Mouse (Mus musculus) lung, postnatal 0 days (tissue): ENCODE measurements around the gene 6430628N08Rik. TPM values are rescaled to one million over a fixed set of nuclear protein-coding genes. Genes with fewer than 3 reads are reported as not detected.
A peak's percentile ranks its signal among the peaks of the same experiment; 100 is the strongest.

Source experiments
- ATAC-seq: fragments of 200-750 bp; cut with Nextera tagmentation; 2 replicates; pipeline ENCODE4 v1.8.0; 2017; ENCODE audit warnings: moderate library complexity
- DNase-seq: peaks from one replicate; pipeline ENCODE4 v3.0.0-alpha.2; 2016; ENCODE audit warnings: low spot score
- H3K27ac ChIP-seq: fragments of 300-500 bp; sonication (generic); 2 replicates; pipeline ENCODE4 v1.5.1; 2014; ENCODE audit warnings: antibody characterized with exemption, mild to moderate bottlenecking, low read length, mixed read lengths
- H3K27me3 ChIP-seq: fragments of 300-500 bp; sonication (generic); replicated peaks from 2 replicates; pipeline ENCODE4 v1.6.1; 2014; ENCODE audit warnings: low read length, mixed read lengths; ENCODE audit not compliant: insufficient read depth
- H3K36me3 ChIP-seq: fragments of 300-500 bp; sonication (generic); 2 replicates; pipeline ENCODE4 v1.6.1; 2014; ENCODE audit warnings: low read length, mixed read lengths; ENCODE audit not compliant: insufficient read depth
- H3K4me1 ChIP-seq: fragments of 300-500 bp; sonication (generic); 2 replicates; pipeline ENCODE4 v1.6.1; 2014; ENCODE audit warnings: antibody characterized with exemption, low read depth, low read length, mixed read lengths; ENCODE audit not compliant: insufficient read depth
- H3K4me2 ChIP-seq: fragments of 300-500 bp; sonication (generic); replicated peaks from 2 replicates; pipeline ENCODE4 v1.6.1; 2014; ENCODE audit warnings: low read depth, mild to moderate bottlenecking, low read length, moderate library complexity, mixed read lengths
- H3K4me3 ChIP-seq: fragments of 300-500 bp; sonication (generic); 2 replicates; pipeline ENCODE4 v1.5.1; 2014; ENCODE audit warnings: low read depth, low read length
- H3K9ac ChIP-seq: fragments of 300-500 bp; sonication (generic); replicated peaks from 2 replicates; pipeline ENCODE4 v1.6.1; 2014; ENCODE audit warnings: low read depth, mild to moderate bottlenecking
- H3K9me3 ChIP-seq: fragments of 300-500 bp; sonication (generic); 2 replicates; pipeline ENCODE4 v1.6.1; 2016; ENCODE audit warnings: low read length, mixed read lengths
- CTCF ChIP-seq: IDR thresholded peaks from 2 replicates; pipeline ENCODE4 v1.5.1; 2016; ENCODE audit warnings: antibody characterized with exemption, mild to moderate bottlenecking
- EP300 ChIP-seq: IDR thresholded peaks from 2 replicates; pipeline ENCODE4 v1.6.1; 2016; ENCODE audit warnings: antibody characterized with exemption, mild to moderate bottlenecking, control low read depth
- WGBS: fragments of 180-500 bp; shearing (Covaris S2); extraction: QIAGEN DNeasy Blood & Tissue Kit; methylation state at CpG from one replicate; pipeline ENCODE4 v1.1.7; 2014; 5-methylcytosine and 5-hydroxymethylcytosine counted together
- polyA plus RNA-seq: library from polyadenylated mRNA; unstranded; fragments of >200 nt; fragmentation: Nextera tagmentation; extraction: Ambion mirVana; gene quantifications from 2 replicates; pipeline ENCODE4 v1.2.1, GENCODE M21; 2015

6430628N08Rik gene
- not detected in 2 replicates for polyA plus RNA-seq

DNA sequence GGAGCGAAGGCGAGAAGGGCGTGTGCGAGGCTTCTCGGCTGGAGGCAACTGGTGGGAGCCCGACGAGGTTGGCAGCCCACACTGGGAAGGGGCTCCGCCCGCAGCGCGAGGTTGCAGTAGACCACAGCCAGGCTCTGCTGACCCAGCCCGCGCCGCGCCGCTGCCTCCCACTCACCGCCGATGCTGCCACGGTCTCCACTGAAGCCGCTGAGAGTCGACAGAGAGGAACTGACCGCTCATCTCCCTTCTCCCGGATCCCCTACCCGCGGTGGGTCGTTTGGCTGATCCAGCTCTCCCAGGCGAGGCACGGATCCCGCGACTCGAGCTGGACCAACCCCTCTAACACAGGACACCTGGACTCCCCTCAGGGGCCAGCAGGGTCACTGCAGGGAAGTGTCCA lies at the start of gene 6430628N08Rik:
TSS of gene 6430628N08Rik (plus strand) at position 113 of the 400 bp plus-strand sequence.
- ATAC-seq (no peak), DNase-seq (no peak)
- Histone ChIP-seq H3K4me2 (peak within 1 kb of the TSS; percentile 41), H3K27ac (no peak within 1 kb of the TSS), H3K9me3 (no peaks in the 10 kb centered on the region), H3K9ac (no peak within 1 kb of the TSS), H3K4me3 (peak within 1 kb of the TSS; percentile 5; the same call in 1 of the 2 replicates), H3K4me1 (no peaks in the 10 kb centered on the region), H3K36me3 (no peaks in the 10 kb centered on the region), H3K27me3 (peaks cover 9% of the 10 kb centered on the region; the same call in 1 of the 2 replicates)
- WGBS, result 3% methylated on average over 31 of the region's 31 CpGs
- TF ChIP-seq EP300 (no peak), CTCF (no peak)

DNA sequence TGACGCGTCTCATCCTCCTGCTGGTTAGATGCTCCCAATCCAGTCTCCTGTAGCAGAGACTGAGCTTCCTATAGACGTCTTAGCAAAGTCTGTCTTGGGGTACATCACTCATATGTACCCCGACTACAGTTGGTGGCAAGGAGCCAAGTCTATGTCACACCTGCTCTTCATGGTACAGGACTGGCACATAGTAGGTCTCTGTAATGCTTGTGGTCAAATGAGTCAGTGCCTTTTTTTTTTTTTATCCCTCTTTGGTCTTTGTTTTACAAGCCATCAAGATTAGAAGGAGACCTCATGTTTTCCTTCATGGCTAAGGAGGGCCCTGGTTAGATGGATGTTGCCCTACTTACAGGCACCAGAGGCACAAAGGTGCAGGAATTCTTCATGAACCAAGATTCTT lies 49.6 kb upstream of the 6430628N08Rik start:
- Histone ChIP-seq H3K27me3 (no peaks in the 10 kb centered on the region), H3K4me2 (no peak overlapping the region), H3K9ac (no peak overlapping the region), H3K27ac (no peak overlapping the region), H3K4me3 (no peak overlapping the region), H3K36me3 (no peaks in the 10 kb centered on the region), H3K9me3 (no peaks in the 10 kb centered on the region), H3K4me1 (peaks cover 8% of the 10 kb centered on the region; the same call in 1 of the 2 replicates)
- DNase-seq (no peak), ATAC-seq (no peak)
- TF ChIP-seq EP300, result no peak
- no peak for TF ChIP-seq CTCF
- 87% methylated on average over 4 of the region's 4 CpGs for WGBS

DNA sequence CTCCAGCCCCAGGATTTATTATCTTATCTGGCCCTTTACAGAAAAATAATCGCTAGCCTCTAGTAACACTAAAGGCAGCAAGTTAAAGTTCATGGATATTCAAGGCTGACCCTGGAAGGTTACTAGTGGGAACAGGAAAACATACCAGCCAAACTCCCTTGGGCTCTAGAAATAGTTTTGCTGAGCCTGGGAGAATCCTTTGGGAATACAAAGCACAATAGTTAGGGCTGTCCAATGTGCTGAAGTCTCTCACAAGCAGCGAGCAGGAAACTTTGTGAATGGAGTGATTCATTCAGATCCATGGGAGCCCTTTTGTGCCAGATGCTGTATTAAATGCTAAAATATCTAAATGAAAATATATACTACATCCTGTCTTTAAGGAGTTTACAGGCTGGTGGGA lies 43.8 kb upstream of the 6430628N08Rik start:
- Histone ChIP-seq H3K9ac (no peak overlapping the region), H3K9me3 (no peaks in the 10 kb centered on the region), H3K4me3 (no peak overlapping the region), H3K4me1 (no peaks in the 10 kb centered on the region), H3K27me3 (no peaks in the 10 kb centered on the region), H3K27ac (no peak overlapping the region), H3K36me3 (peaks cover 15% of the 10 kb centered on the region; the same call in 1 of the 2 replicates), H3K4me2 (no peak overlapping the region)
- no peak for TF ChIP-seq EP300
- ATAC-seq, result no peak
- no peak for DNase-seq
- 48% methylated on average over 2 of the region's 2 CpGs for WGBS

DNA sequence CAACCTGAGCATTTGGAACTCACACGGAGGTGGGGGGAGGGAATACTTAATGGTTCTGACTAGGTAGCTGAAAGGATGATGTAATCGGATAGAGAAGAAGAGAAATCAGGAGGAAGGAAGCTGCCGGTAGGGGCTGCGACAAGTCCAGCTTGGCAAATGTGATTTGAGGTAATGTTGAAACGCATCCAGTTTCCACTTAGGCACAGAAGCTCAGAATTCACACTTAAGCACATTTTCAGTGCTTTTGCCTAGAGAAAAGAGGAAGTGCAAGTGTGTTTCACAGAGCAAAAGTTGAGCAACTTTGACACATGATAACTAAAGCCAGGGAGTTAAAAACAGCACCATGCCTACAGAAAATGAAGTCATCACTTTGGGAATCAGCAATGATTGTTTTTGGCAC lies 43.1 kb upstream of the 6430628N08Rik start:
- H3K27ac ChIP-seq, result 0 out of 2 replicates have a peak overlapping the region, but pooled peaks have one; percentile 27
- WGBS, result 28% methylated on average over 5 of the region's 5 CpGs
- peaks cover 15% of the 10 kb centered on the region; the same call in 1 of the 2 replicates for H3K36me3 ChIP-seq
- H3K27me3 ChIP-seq, result no peaks in the 10 kb centered on the region
- no peaks in the 10 kb centered on the region for H3K9me3 ChIP-seq
- TF ChIP-seq CTCF (peak; percentile 27), EP300 (peak; percentile 11; the same call in 1 of the 2 replicates)
- ATAC-seq (peak; percentile 62), DNase-seq (peak; percentile 84)
- no peaks in the 10 kb centered on the region for H3K4me1 ChIP-seq
- no peak overlapping the region for H3K4me3 ChIP-seq
- H3K9ac ChIP-seq, result no peak overlapping the region
- H3K4me2 ChIP-seq, result no peak overlapping the region

DNA sequence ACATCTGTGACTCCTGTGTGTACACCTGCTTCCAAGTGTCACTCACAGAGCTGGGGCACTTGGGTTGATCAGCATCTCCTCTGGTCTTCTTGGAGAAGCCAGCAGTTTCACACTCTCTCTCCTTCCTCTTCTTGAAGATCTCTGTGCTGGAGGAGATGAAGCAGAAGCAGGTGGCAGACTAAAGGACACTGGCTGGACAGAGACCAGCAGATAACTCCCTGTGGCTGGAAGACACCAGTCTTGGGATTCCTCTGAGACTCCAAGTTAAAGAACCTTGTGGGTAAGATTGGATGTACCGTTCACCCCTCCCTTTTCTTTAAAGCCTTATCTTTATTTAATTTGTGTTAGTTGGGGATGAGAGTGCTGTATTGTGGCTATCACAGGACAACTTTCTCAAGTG lies 42.4 kb upstream of the 6430628N08Rik start:
- no peaks in the 10 kb centered on the region for H3K4me1 ChIP-seq
- DNase-seq, result no peak

DNA sequence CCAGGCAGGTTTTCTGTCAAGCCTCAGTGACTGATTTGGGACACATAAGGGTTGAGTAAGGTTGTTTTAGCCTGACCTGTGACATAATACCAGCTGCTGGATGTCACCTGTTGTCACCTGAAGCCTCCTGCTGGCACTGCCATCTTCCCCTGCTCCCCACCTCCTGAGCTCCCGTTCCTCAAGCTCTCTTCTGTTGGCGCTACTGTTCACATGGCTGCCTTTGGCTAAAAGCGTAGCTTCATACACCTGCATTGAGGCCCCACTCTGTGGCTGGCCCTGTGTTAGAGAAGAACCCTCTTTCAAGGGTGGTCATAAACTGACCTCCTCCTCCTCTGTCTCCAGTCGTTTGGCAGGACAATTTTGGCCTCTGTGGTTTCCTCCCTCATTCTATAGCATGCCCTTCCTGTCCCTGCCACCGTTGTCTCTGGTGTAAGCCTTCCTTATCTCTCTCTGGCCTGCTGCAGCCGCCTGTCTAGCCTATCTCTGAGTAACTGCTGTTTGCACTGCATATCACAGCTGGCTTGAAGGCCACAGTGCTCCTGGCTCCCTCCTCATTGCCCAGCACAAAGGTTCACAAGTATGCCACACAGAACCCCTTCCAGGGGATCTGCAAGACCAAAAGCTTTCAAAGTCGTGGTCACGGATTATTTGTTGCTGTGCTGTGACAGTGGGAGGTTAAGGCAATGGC lies 41.3 kb upstream of the 6430628N08Rik start:
- Histone ChIP-seq H3K9me3 (no peaks in the 10 kb centered on the region), H3K9ac (no peak overlapping the region), H3K27ac (no peak overlapping the region), H3K4me2 (no peak overlapping the region), H3K4me3 (no peak overlapping the region), H3K27me3 (no peaks in the 10 kb centered on the region), H3K4me1 (no peaks in the 10 kb centered on the region), H3K36me3 (peaks cover 15% of the 10 kb centered on the region; the same call in 1 of the 2 replicates)
- WGBS, result 49% methylated on average over 8 of the region's 8 CpGs
- DNase-seq, result no peak
- no peak; the same call in 1 of the 2 replicates for ATAC-seq
- TF ChIP-seq EP300 (no peak), CTCF (no peak)

More for the DNA sequence above, 42.4 kb upstream of the 6430628N08Rik start:
- H3K9me3 ChIP-seq, result no peaks in the 10 kb centered on the region
- H3K9ac ChIP-seq, result no peak overlapping the region
- H3K4me2 ChIP-seq, result no peak overlapping the region
- H3K36me3 ChIP-seq, result peaks cover 15% of the 10 kb centered on the region; the same call in 1 of the 2 replicates
- WGBS, result 88% methylated on average over 1 of the region's 1 CpGs
- no peak overlapping the region for H3K4me3 ChIP-seq
- no peak for ATAC-seq
- TF ChIP-seq EP300 (no peak), CTCF (no peak)
- peak overlapping the region; percentile 27; the same call in 1 of the 2 replicates for H3K27ac ChIP-seq
- no peaks in the 10 kb centered on the region for H3K27me3 ChIP-seq
